Mouse (Mus musculus): Measurements from ENCODE around the gene Rps6ka3.

Rps6ka3 gene

GRCm38 (mm10) chrX:159321342-159321741 is 111.2 kb downstream of the Rps6ka3 start:
- DNase-seq (ENCODE audit: low read depth): no peak

GRCm38 (mm10) chrX:159364506-159364905 is 154.4 kb downstream of the Rps6ka3 start:
- DNase-seq (ENCODE audit: low read depth): no peak

GRCm38 (mm10) chrX:159371831-159372752 is 162.0 kb downstream of the Rps6ka3 start, which contains the start of gene Eif1ax:
Gene Eif1ax, plus strand, starts transcription at chrX:159372178.
- DNase-seq (ENCODE audit: low read depth): peak; percentile 65

GRCm38 (mm10) chrX:159372753-159373144 is 162.6 kb downstream of the Rps6ka3 start:
- DNase-seq (ENCODE audit: low read depth): no peak

DNA sequence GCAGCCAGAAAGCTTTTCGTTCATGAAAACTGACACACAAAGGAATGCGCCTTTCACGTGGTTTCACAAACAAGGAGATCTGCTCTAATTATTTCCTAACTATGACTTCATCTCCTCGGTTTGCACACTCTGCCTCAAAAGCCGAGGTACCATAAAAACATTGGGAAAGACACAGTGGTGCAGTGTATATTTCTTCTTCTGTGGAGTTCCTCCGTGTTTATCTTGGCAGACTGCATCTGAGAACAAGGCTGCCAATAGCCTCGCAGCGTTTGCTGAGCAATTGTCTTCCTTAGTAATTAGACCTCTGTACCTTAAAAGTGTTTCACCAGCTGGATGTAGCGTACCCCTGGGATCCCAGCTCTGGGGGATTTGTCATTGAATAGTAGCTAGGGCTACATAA is 177.0 kb downstream of the Rps6ka3 start:
- DNase-seq (ENCODE audit: low read depth): no peak

- DNase-seq (ENCODE audit: low read depth): no peak
Observed at GRCm38 (mm10) chrX:159388953-159389352, 178.8 kb downstream of the Rps6ka3 start.

GRCm38 (mm10) chrX:159390347-159390962 is 180.3 kb downstream of the Rps6ka3 start:
- no peak for DNase-seq (ENCODE audit: low read depth)

DNA sequence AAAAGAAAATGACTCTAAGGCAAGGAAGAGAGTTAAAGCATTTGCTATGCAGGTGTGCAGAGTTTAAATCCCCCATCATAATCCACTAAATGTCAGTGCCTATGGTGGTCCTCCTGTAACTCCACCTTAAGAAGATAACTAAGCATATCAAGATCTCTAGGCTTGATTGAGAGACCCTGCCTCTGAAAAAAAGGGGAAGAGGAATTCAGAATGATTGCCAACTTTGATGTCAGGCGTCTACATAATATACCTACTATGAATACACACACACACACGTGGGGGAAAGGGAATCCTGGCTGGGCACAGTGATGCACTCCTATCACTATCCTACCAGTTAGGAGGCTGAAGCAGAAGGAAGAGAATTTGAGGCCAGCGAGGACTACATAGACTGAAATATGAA is 181.1 kb downstream of the Rps6ka3 start:
- no peak for DNase-seq (ENCODE audit: low read depth)

DNA sequence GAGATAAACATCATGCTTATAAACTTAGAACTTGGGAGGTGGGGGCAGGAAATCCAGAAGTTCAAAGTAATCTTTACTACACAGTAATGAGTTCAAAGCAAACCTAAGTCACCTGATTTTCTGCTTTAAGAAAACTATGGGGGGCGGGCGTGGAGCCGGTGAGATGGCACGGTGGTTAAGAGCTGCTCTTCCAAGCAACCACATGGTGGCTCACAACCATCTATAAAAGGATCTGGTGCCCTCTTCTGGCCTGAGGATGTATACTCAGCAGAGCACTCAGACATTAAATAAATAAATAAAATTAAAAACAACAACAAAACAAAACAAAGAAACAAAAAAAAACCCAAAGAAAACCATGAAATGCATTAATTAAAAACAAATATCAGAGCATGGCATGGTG is 199.1 kb downstream of the Rps6ka3 start:
- peak; percentile 24 for DNase-seq (ENCODE audit: low read depth)

- DNase-seq (ENCODE audit: low read depth): no peak
Observed at GRCm38 (mm10) chrX:159414130-159414828, 204.2 kb downstream of the Rps6ka3 start, which contains the start of gene Map7d2. Gene Map7d2, plus strand, starts transcription at chrX:159414572.

DNA sequence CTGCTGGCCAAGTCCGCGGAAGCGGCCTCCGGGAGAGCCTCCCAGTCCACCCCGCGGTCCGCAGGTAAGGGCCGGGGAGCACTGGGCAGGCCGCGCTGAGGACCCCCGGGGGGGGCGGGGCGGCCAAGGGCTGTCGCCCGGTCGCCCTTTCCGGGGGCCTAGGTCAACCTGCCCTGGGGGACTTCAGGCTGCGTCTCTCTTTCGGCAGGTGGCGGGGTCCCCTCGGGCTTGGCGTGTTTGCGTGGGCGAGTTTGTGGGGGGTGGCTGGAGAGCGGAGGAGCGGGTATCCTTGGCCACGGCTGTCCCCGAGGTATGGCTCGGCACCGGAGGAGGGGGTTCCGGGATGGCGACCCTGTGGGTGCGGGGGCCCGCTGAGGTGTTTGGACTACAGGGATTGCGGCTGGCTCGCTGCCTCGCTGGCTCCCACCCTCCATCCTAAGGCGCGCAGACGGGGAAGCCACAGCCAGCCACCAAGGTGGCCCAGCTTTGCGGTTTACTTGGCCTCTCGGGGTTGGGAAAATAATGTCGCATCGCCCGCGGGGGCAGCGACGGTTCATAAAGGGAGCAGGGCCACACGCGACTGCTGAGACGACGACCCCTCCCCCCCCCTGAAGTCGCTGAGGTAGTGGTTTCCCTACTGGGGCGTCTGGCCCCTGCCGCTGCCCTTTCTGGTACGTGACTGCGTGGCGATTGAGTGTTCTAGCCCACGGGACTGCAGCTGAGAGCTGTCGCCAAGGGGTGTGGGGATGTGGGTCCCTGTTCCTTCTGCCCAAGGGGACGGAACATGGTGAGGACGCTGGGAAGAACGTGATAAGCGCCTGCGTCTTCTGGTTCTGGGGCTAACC is 204.9 kb downstream of the Rps6ka3 start:
- DNase-seq (ENCODE audit: low read depth): no peak

Measured in c-Kit-positive CD71-negative TER-119-negative erythroid progenitor cells, embryonic 14.5 days (primary cell).